12 mouse cellular contexts compared by ENCODE assay signal in genomic region chr5:121387126-121387525, GRCm38 (mm10). TPM values are rescaled to one million over a fixed set of nuclear protein-coding genes. Genes with fewer than 3 reads are reported as not detected.
DNase-seq lines count a peak whose midpoint lies in the region; ATAC-seq and TF ChIP-seq lines count a peak whose summit lies in the region.
"Had no signal": no experiment of that assay in that cellular context is flagged by ENCODE, and none has a peak within 500 bp of the region (broad histone marks: within the 10 kb centered on the region; RNA-seq: fewer than 3 reads in every experiment).

No protein-coding gene starts in this region.

- no peak overlapping the region for H3K4me3 ChIP-seq in kidney, embryonic 16.5 days (ENCODE audit: low read length)
- no peak overlapping the region for H3K4me3 ChIP-seq in embryonic fibroblast, embryonic 13.5 days (ENCODE audit: insufficient read depth, low read length)
- H3K4me3 ChIP-seq: limb, embryonic 12.5 days had no signal

- ATAC-seq in kidney, embryonic 16.5 days (ENCODE audit: low FRiP score, low TSS enrichment): no peak

- H3K4me1 ChIP-seq in kidney, embryonic 16.5 days (ENCODE audit: insufficient read depth, low read length): peaks cover 15% of the 10 kb centered on the region; the same call in 1 of the 2 replicates
- H3K4me1 ChIP-seq in embryonic fibroblast, embryonic 13.5 days (ENCODE audit: control insufficient read depth, insufficient read depth, low read length): 0 out of 2 replicates have a peak, but pooled peaks cover 3% of the 10 kb centered on the region

- WGBS in kidney, embryonic 16.5 days: 59% methylated on average over 4 of the region's 4 CpGs

- no peak for TF ChIP-seq CTCF in embryonic fibroblast, embryonic 13.5 days (IDR thresholded peaks at IDR 0.05; ENCODE audit: borderline replicate concordance, insufficient read depth, low read length)

- H3K36me3 ChIP-seq in kidney, embryonic 16.5 days (ENCODE audit: insufficient read depth, low read length): no peaks in the 10 kb centered on the region

- peak; percentile 27 to 58 for DNase-seq in adrenal gland, adult (ENCODE audit: inconsistent age in 2 of 2, low spot score in 1 of 2)
- no peak for DNase-seq in adrenal gland, postnatal 25 days
- no peak for DNase-seq in kidney, postnatal 36 days
- DNase-seq in lung, postnatal 4 days: peak; percentile 44 to 73
- DNase-seq in left cerebral cortex, adult 9 months (ENCODE audit: low spot score in 2 of 2): no peak
- no peak for DNase-seq in gastrocnemius, postnatal 36 days
- DNase-seq: embryo, embryonic 11 days; midbrain, embryonic 14.5 days had no signal

- H3K27ac ChIP-seq in kidney, embryonic 16.5 days (ENCODE audit: low read length): no peak overlapping the region
- 0 out of 2 replicates have a peak overlapping the region, but pooled peaks have one; percentile 35 for H3K27ac ChIP-seq in embryonic fibroblast, embryonic 13.5 days (ENCODE audit: insufficient read depth, low read length)
- H3K27ac ChIP-seq: hindbrain, embryonic 14.5 days; limb, embryonic 12.5 days had no signal

- intact Hi-C loops in gastrocnemius, postnatal 36 days (cut with DNase I): no loop called here

- no peaks in the 10 kb centered on the region; the same call in 1 of the 2 replicates for H3K27me3 ChIP-seq in kidney, embryonic 16.5 days (ENCODE audit: insufficient read depth, low read length)

- no peaks in the 10 kb centered on the region for H3K9me3 ChIP-seq in kidney, embryonic 16.5 days (ENCODE audit: low read length)
- H3K9me3 ChIP-seq: limb, embryonic 12.5 days had no signal

- H3K4me2 ChIP-seq in kidney, embryonic 16.5 days (replicated peaks; ENCODE audit: low read depth, low read length): no peak overlapping the region
- H3K4me2 ChIP-seq: limb, embryonic 12.5 days had no signal

- H3K9ac ChIP-seq in kidney, embryonic 16.5 days (replicated peaks; ENCODE audit: low read length): 0 out of 2 replicates have a peak overlapping the region, but pooled peaks have one; percentile 16
- H3K9ac ChIP-seq: hindbrain, embryonic 14.5 days; limb, embryonic 12.5 days had no signal

- no peak for TF ChIP-seq POLR2A in embryonic fibroblast, embryonic 13.5 days (IDR thresholded peaks at IDR 0.05; ENCODE audit: low read depth, low read length)

RNA-seq across cellular contexts. Expression of gene Trafd1, which starts 1.7 kb away (rescaled TPM):
- total RNA-seq in adrenal gland, postnatal 25 days (2021): 28.1 and 50.7 TPM in 2 replicates
- polyA plus RNA-seq in kidney, embryonic 16.5 days (2015; fragmentation: Nextera tagmentation; extraction: Ambion mirVana): 60.6 and 67.1 TPM in 2 replicates
- polyA plus RNA-seq in embryonic fibroblast, embryonic 13.5 days (2011; ENCODE audit: insufficient read length, low read depth, missing spikeins): 34.5 and 36.1 TPM in 2 replicates
- 10 to 100 TPM; 32.1 to 34.3 TPM for total RNA-seq in gastrocnemius, postnatal 36 days (2021)

RNA-seq across cellular contexts. Expression of gene Naa25, which starts 10.6 kb away (rescaled TPM):
- 35.2 and 38.6 TPM in 2 replicates for total RNA-seq in adrenal gland, postnatal 25 days (2021)
- polyA plus RNA-seq in kidney, embryonic 16.5 days (2015; fragmentation: Nextera tagmentation; extraction: Ambion mirVana): 46.5 and 47.5 TPM in 2 replicates
- polyA plus RNA-seq in embryonic fibroblast, embryonic 13.5 days (2011; ENCODE audit: insufficient read length, low read depth, missing spikeins): 24.6 and 34.4 TPM in 2 replicates
- total RNA-seq in gastrocnemius, postnatal 36 days (2021): 10 to 100 TPM; 24.3 to 26.1 TPM

Comparison
In these comparisons a context has a peak if more than half of its experiments do, and no peak if none do; other contexts are left out.
1. DNase-seq: peak in adrenal gland, adult (2 of 2) and lung, postnatal 4 days (2 of 2); none in adrenal gland, postnatal 25 days (single experiment), kidney, postnatal 36 days (0 of 2), left cerebral cortex, adult 9 months (0 of 2) and gastrocnemius, postnatal 36 days (0 of 2).